Mouse (Mus musculus) large intestine, adult 2 months (tissue): ENCODE measurements around the gene Dtx4. TPM values are rescaled to one million over a fixed set of nuclear protein-coding genes. Genes with fewer than 3 reads are reported as not detected.

Experiments
- DNase-seq: peaks from one replicate; pipeline ENCODE4 v3.0.0-alpha.2; 2012; ENCODE audit warnings: low read depth, low spot score
- WGBS: fragments of 180-500 bp; shearing (Covaris S2); methylation state at CpG from one replicate; pipeline ENCODE4 v1.1.7; 2018; 5-methylcytosine and 5-hydroxymethylcytosine counted together
- polyA plus RNA-seq: library from polyadenylated mRNA; depleted of rRNA; stranded (reverse); fragments of >200 nt; gene quantifications from 2 replicates; pipeline ENCODE4 v1.2.3, GENCODE M21; 2012; rRNA removed

Gene Dtx4
- polyA plus RNA-seq, 1 experiment, result 10.3 TPM

DNA sequence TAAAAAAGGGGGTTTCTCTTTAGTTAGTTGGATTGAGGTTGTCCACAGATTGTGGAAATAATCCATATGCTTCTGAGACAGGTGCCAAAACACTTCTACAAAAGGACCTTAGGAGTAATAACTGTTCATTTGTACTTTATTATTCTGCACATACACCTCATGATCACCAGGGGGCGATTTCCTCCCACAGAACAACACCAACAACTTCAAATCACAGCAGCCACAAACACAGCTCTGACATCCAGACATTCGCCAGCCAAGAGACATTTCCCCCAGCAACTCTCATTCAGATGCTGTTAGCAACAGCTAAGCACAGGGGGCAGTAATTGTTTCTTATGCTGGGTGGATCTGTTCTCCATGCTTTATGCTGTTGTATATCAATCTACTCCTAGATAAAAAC lies 68.2 kb downstream of the Dtx4 start:
- DNase-seq, result no peak
- 3% methylated on average over 2 of the region's 2 CpGs for WGBS

DNA sequence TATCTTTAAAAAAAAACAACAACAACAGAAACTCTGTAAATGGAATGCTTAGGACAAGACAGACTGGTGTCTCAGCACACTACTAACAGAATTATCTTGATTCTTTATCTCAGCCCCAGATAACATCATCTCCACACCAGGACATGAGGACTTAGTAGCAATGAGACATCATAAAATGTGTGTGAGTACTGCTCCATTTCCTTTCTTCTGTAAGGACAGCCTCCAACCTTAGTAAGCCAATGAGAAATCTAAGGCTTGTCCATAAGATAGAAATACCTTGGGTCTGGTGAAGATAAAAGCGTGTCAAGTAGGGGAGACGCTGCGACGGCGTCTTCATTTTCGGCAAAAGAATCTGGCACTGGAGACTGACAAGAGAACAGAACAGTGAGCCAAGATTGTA lies 73.6 kb downstream of the Dtx4 start, which contains the start of gene Pfpl:
TSS of gene Pfpl (plus strand) at position 301 of the 400 bp plus-strand sequence.
- DNase-seq, result no peak
- WGBS, result 94% methylated on average over 6 of the region's 6 CpGs

DNA sequence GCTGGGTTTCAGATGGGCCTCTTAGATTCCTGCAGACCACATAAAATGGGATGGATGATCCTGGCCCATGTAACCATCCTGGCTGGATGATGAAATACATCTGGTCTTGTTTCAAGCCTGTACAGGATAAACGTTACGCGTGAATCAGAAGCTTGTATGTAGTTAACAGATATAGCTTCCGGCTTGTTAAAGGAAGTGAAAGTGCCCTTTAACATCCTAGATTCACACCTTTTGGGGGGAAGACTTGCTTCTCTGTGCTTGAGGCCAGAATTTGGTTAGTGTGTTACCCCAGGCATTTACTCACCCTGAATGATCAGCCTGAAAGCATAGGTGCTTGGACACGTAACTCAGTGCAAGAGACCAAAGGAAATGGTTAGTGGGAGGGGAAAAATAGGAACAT lies 74.2 kb downstream of the Dtx4 start:
- whole genome bisulfite sequencing, result 75% methylated on average over 5 of the region's 5 CpGs
- no peak for DNase-seq

DNA sequence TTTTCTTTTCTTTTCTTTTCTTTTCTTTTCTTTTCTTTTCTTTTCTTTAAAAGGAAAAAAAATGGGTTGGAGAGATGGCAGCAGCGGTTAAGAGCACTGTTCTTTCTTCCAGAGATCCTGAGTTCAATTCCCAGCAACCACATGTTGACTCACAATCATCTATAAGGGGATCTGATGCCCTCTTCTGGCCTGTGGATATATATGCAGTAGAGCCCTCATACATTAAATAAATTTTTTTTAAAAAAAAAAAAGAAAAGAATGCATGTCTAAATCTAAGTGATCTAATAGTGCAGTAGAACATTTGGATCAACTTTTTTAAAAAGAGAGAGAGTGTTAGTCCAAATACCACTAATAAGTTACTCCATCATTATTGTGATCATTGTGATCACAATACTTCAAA lies 79.6 kb downstream of the Dtx4 start:
- whole genome bisulfite sequencing, result 90% methylated on average over 1 of the region's 1 CpGs
- DNase-seq, result no peak

DNA sequence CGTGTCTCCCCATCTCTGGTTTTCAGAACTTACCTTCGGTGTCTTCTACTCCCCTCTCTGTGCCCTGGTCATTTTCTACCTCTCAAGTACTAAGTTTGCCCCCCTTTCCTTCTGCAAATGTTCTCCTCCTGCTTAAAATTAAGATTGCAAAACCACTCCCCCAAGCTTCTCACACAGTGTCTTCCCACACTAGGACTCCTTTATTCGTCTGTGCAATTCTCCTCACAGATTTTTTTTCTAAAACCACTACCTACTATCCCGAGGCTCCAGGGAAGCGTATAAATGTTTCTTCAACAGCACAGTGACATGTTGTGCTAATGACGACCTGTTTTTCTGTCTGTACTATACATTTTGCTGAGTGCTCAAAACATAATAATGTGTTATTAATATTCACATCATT lies 80.7 kb downstream of the Dtx4 start:
- DNase-seq, result no peak

DNA sequence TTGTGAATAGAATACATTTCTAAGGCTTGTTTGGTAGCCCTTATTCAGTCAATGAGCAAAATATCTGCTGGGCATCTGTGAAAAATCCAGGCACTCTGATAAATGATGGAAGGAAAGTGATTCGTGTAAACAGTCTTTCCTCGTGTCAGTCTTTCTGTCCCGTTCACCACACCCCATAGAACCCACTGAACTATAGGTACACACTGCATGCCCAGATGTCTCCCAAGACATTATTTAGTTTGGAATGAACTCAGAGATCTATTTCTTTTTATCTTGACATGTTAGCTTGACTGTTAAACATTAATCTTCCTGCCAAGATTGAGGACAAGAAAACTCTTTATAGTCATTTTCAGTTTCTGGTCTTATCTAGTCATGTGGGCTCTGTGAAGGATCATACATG lies 82.9 kb downstream of the Dtx4 start:
- 18% methylated on average over 3 of the region's 3 CpGs for WGBS
- DNase-seq, result no peak

More for the DNA sequence above, 80.7 kb downstream of the Dtx4 start:
- WGBS, result 77% methylated on average over 6 of the region's 6 CpGs

DNA sequence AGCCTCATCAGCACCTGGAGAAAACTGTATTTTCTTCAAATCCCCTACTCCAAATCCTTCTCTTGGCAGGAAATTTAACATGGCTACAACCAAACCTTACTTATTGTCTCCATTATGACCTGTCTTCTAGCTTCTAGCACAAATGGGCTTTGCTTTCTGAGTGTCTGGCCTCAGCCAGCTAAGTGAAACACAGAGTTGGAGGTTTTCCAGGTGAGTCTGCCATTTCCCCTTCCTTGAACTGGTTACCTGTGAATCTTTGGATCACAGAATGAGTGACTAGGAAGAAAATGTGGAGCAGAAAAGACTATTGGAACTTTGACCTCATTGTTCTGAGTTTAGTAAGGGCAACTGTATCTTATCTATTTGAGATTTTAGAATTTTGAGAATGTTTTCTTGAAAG lies 83.9 kb downstream of the Dtx4 start, which contains the start of gene Olfr1441:
TSS of gene Olfr1441 (plus strand) at position 73 of the 400 bp plus-strand sequence.
- DNase-seq, result no peak

Other genes starting within 250 kb of the Dtx4 start
- not detected in 2 replicates for gene Olfr235, start 240.4 kb downstream of the Dtx4 start, polyA plus RNA-seq
- gene Olfr1434, start 221.6 kb downstream of the Dtx4 start, polyA plus RNA-seq, result not detected in 2 replicates
- gene Olfr1436, start 202.3 kb downstream of the Dtx4 start, polyA plus RNA-seq, result not detected in 2 replicates
- gene Olfr1437, start 176.4 kb downstream of the Dtx4 start, polyA plus RNA-seq, result not detected in 2 replicates
- gene Olfr1438-ps1, start 165.5 kb downstream of the Dtx4 start, polyA plus RNA-seq, result not detected in 2 replicates
- gene Olfr1440, start 114.2 kb downstream of the Dtx4 start, polyA plus RNA-seq, result not detected in 2 replicates
- gene Olfr1441, start 84.0 kb downstream of the Dtx4 start, polyA plus RNA-seq, result not detected in 2 replicates
- not detected in 2 replicates for gene Pfpl, start 73.5 kb downstream of the Dtx4 start, polyA plus RNA-seq
- gene Mpeg1, start 40.7 kb downstream of the Dtx4 start, polyA plus RNA-seq, result 7.9 and 17.8 TPM in 2 replicates
- 2.2 and 2.8 TPM in 2 replicates for gene Fam111a, start 44.3 kb upstream of the Dtx4 start, polyA plus RNA-seq
- gene Gm4952, start 98.5 kb upstream of the Dtx4 start, polyA plus RNA-seq, result not detected in 2 replicates
- not detected in 2 replicates for gene Glyat, start 131.9 kb upstream of the Dtx4 start, polyA plus RNA-seq
- not detected in 2 replicates for gene Olfr1442, start 169.0 kb upstream of the Dtx4 start, polyA plus RNA-seq
- not detected in 2 replicates for gene Olfr1443, start 176.7 kb upstream of the Dtx4 start, polyA plus RNA-seq
- not detected in 2 replicates for gene Keg1, start 194.3 kb upstream of the Dtx4 start, polyA plus RNA-seq